Mouse (Mus musculus): ENCODE results near the gene Mertk. TPM values are rescaled to one million over a fixed set of nuclear protein-coding genes. Genes with fewer than 3 reads are reported as not detected.

The Mertk gene
- polyA plus RNA-seq, 1 experiment from 2014 or later: 9.4 TPM

GRCm38 (mm10) chr2:128747433-128748028, 48.8 kb downstream of the Mertk start:
- H3K4me1 ChIP-seq (replicated peaks): peaks cover 16% of the 10 kb centered on the region
- WGBS: 33% methylated on average over 8 of the region's 8 CpGs
- H3K4me2 ChIP-seq (replicated peaks): peak overlapping the region; percentile 15; the same call in 1 of the 2 replicates
- H3K27ac ChIP-seq: peak overlapping the region; percentile 59
- H3K4me3 ChIP-seq (replicated peaks): no peak overlapping the region
- H3K27me3 ChIP-seq (replicated peaks): no peaks in the 10 kb centered on the region
- H3K36me3 ChIP-seq: no peaks in the 10 kb centered on the region
- no peak for ATAC-seq
- H3K9ac ChIP-seq: no peak overlapping the region
- H3K9me3 ChIP-seq: no peaks in the 10 kb centered on the region

- Histone ChIP-seq H3K9me3 (no peaks in the 10 kb centered on the region), H3K9ac (no peak overlapping the region), H3K4me3 (replicated peaks) (no peak overlapping the region), H3K36me3 (no peaks in the 10 kb centered on the region), H3K4me2 (replicated peaks) (no peak overlapping the region), H3K27ac (no peak overlapping the region), H3K27me3 (replicated peaks) (no peaks in the 10 kb centered on the region), H3K4me1 (replicated peaks) (peaks cover 16% of the 10 kb centered on the region)
- ATAC-seq: no peak
- WGBS: 71% methylated on average over 6 of the region's 6 CpGs
Measured at GRCm38 (mm10) chr2:128748171-128748570, 49.4 kb downstream of the Mertk start.

GRCm38 (mm10) chr2:128751030-128751429, 52.3 kb downstream of the Mertk start:
- H3K9ac ChIP-seq: no peak overlapping the region
- no peak overlapping the region for H3K4me2 ChIP-seq (replicated peaks)
- WGBS: 81% methylated on average over 6 of the region's 6 CpGs
- no peak overlapping the region for H3K27ac ChIP-seq
- no peak overlapping the region for H3K4me3 ChIP-seq (replicated peaks)
- H3K9me3 ChIP-seq: no peaks in the 10 kb centered on the region
- H3K36me3 ChIP-seq: no peaks in the 10 kb centered on the region
- no peak for ATAC-seq
- H3K4me1 ChIP-seq (replicated peaks): peaks cover 18% of the 10 kb centered on the region
- no peaks in the 10 kb centered on the region for H3K27me3 ChIP-seq (replicated peaks)

GRCm38 (mm10) chr2:128753295-128753873, 54.6 kb downstream of the Mertk start:
- H3K9me3 ChIP-seq: no peaks in the 10 kb centered on the region
- H3K36me3 ChIP-seq: 0 out of 2 replicates have a peak, but pooled peaks cover 9% of the 10 kb centered on the region
- no peak overlapping the region for H3K4me3 ChIP-seq (replicated peaks)
- peaks cover 5% of the 10 kb centered on the region; the same call in 1 of the 2 replicates for H3K4me1 ChIP-seq (replicated peaks)
- no peaks in the 10 kb centered on the region for H3K27me3 ChIP-seq (replicated peaks)
- no peak overlapping the region for H3K9ac ChIP-seq
- WGBS: 29% methylated on average over 6 of the region's 6 CpGs
- no peak overlapping the region for H3K27ac ChIP-seq
- H3K4me2 ChIP-seq (replicated peaks): no peak overlapping the region
- no peak for ATAC-seq

GRCm38 (mm10) chr2:128755149-128755691, 56.5 kb downstream of the Mertk start:
- H3K9ac ChIP-seq: no peak overlapping the region
- no peaks in the 10 kb centered on the region for H3K27me3 ChIP-seq (replicated peaks)
- peaks cover 5% of the 10 kb centered on the region for H3K4me1 ChIP-seq (replicated peaks)
- 87% methylated on average over 4 of the region's 4 CpGs for WGBS
- H3K27ac ChIP-seq: no peak overlapping the region
- no peak overlapping the region for H3K4me2 ChIP-seq (replicated peaks)
- no peaks in the 10 kb centered on the region for H3K9me3 ChIP-seq
- ATAC-seq: no peak
- 0 out of 2 replicates have a peak, but pooled peaks cover 9% of the 10 kb centered on the region for H3K36me3 ChIP-seq
- H3K4me3 ChIP-seq (replicated peaks): no peak overlapping the region

GRCm38 (mm10) chr2:128758724-128759340, 60.1 kb downstream of the Mertk start:
- 0 out of 2 replicates have a peak, but pooled peaks cover 17% of the 10 kb centered on the region for H3K36me3 ChIP-seq
- H3K4me2 ChIP-seq (replicated peaks): no peak overlapping the region
- H3K27ac ChIP-seq: no peak overlapping the region
- H3K9me3 ChIP-seq: no peaks in the 10 kb centered on the region
- H3K4me1 ChIP-seq (replicated peaks): peaks cover 5% of the 10 kb centered on the region
- H3K27me3 ChIP-seq (replicated peaks): no peaks in the 10 kb centered on the region
- 67% methylated on average over 10 of the region's 10 CpGs for WGBS
- H3K9ac ChIP-seq: no peak overlapping the region
- no peak for ATAC-seq
- no peak overlapping the region for H3K4me3 ChIP-seq (replicated peaks)

GRCm38 (mm10) chr2:128762008-128762407, 63.3 kb downstream of the Mertk start:
- H3K4me2 ChIP-seq (replicated peaks): no peak overlapping the region
- no peaks in the 10 kb centered on the region; the same call in 1 of the 2 replicates for H3K4me1 ChIP-seq (replicated peaks)
- H3K9ac ChIP-seq: no peak overlapping the region
- H3K36me3 ChIP-seq: 0 out of 2 replicates have a peak, but pooled peaks cover 12% of the 10 kb centered on the region
- no peaks in the 10 kb centered on the region for H3K27me3 ChIP-seq (replicated peaks)
- H3K9me3 ChIP-seq: no peaks in the 10 kb centered on the region
- H3K27ac ChIP-seq: no peak overlapping the region
- 94% methylated on average over 9 of the region's 9 CpGs for WGBS
- H3K4me3 ChIP-seq (replicated peaks): no peak overlapping the region
- ATAC-seq: no peak

GRCm38 (mm10) chr2:128765787-128766186, 67.0 kb downstream of the Mertk start:
- no peaks in the 10 kb centered on the region for H3K9me3 ChIP-seq
- H3K27me3 ChIP-seq (replicated peaks): no peaks in the 10 kb centered on the region
- WGBS: 70% methylated on average over 1 of the region's 1 CpGs
- H3K9ac ChIP-seq: no peak overlapping the region
- no peak overlapping the region for H3K4me3 ChIP-seq (replicated peaks)
- 0 out of 2 replicates have a peak, but pooled peaks cover 2% of the 10 kb centered on the region for H3K4me1 ChIP-seq (replicated peaks)
- 0 out of 2 replicates have a peak, but pooled peaks cover 9% of the 10 kb centered on the region for H3K36me3 ChIP-seq
- peak; percentile 67; the same call in 1 of the 2 replicates for ATAC-seq
- H3K27ac ChIP-seq: peak overlapping the region; percentile 49; the same call in 1 of the 2 replicates
- H3K4me2 ChIP-seq (replicated peaks): no peak overlapping the region

GRCm38 (mm10) chr2:128768545-128769247, 69.9 kb downstream of the Mertk start:
- Histone ChIP-seq H3K9ac (no peak overlapping the region), H3K9me3 (no peaks in the 10 kb centered on the region), H3K36me3 (0 out of 2 replicates have a peak, but pooled peaks cover 2% of the 10 kb centered on the region), H3K27me3 (replicated peaks) (no peaks in the 10 kb centered on the region), H3K4me2 (replicated peaks) (no peak overlapping the region), H3K4me1 (replicated peaks) (0 out of 2 replicates have a peak, but pooled peaks cover 2% of the 10 kb centered on the region), H3K27ac (no peak overlapping the region), H3K4me3 (replicated peaks) (no peak overlapping the region)
- WGBS: 50% methylated on average over 4 of the region's 4 CpGs
- peak; percentile 57 for ATAC-seq

GRCm38 (mm10) chr2:128770557-128770956, 71.8 kb downstream of the Mertk start:
- Histone ChIP-seq H3K4me1 (replicated peaks) (0 out of 2 replicates have a peak, but pooled peaks cover 2% of the 10 kb centered on the region), H3K4me2 (replicated peaks) (no peak overlapping the region), H3K27ac (no peak overlapping the region), H3K9ac (no peak overlapping the region), H3K36me3 (no peaks in the 10 kb centered on the region), H3K4me3 (replicated peaks) (no peak overlapping the region), H3K27me3 (replicated peaks) (no peaks in the 10 kb centered on the region), H3K9me3 (no peaks in the 10 kb centered on the region)
- whole genome bisulfite sequencing: 86% methylated on average over 6 of the region's 6 CpGs
- no peak for ATAC-seq

- no peak overlapping the region for H3K27ac ChIP-seq
- no peak for ATAC-seq
- 97% methylated on average over 4 of the region's 4 CpGs for WGBS
- no peaks in the 10 kb centered on the region for H3K27me3 ChIP-seq (replicated peaks)
- no peak overlapping the region for H3K9ac ChIP-seq
- no peaks in the 10 kb centered on the region for H3K9me3 ChIP-seq
- no peak overlapping the region for H3K4me3 ChIP-seq (replicated peaks)
- 0 out of 2 replicates have a peak, but pooled peaks cover 2% of the 10 kb centered on the region for H3K4me1 ChIP-seq (replicated peaks)
- H3K4me2 ChIP-seq (replicated peaks): no peak overlapping the region
- no peaks in the 10 kb centered on the region for H3K36me3 ChIP-seq
Measured at GRCm38 (mm10) chr2:128771048-128771447, 72.3 kb downstream of the Mertk start.

Data from intestine, embryonic 15.5 days (tissue).